25 mouse cellular contexts compared by ENCODE assay signal in the genomic region with DNA sequence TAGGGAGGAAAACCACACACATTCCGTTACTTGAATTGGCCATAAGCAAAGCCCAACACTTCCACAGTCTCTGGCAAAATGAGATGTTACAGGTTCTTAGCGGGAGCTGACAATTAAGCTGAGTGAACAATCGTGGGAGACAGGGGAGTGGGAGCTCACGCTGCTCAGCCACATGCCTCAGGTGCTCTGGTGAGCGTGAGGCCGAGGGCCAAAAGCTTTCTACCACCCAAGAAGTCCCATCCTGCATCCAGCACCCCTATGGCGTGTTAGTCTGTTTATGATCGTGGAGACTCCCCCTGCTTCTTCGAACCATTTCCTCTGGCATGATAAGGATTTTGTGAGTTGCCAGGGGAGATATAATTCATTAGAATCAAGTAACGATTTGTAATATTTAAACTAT.
DNase-seq lines count a peak whose midpoint lies in the region; ATAC-seq and TF ChIP-seq lines count a peak whose summit lies in the region.
"Had no signal": no experiment of that assay in that cellular context is flagged by ENCODE, and none has a peak within 500 bp of the region (broad histone marks: within the 10 kb centered on the region; RNA-seq: fewer than 3 reads in every experiment).

No protein-coding gene starts in this region.

- H3K4me1 ChIP-seq in hindbrain, embryonic 16.5 days (ENCODE audit: control insufficient read depth, insufficient read depth, low read depth, low read length), result peaks cover 5% of the 10 kb centered on the region; the same call in 1 of the 2 replicates
- H3K4me1 ChIP-seq in hindbrain, embryonic 14.5 days (replicated peaks; ENCODE audit: control insufficient read depth, insufficient read depth, low read length), result no peaks in the 10 kb centered on the region; the same call in 1 of the 2 replicates
- no peaks in the 10 kb centered on the region for H3K4me1 ChIP-seq in midbrain, embryonic 11.5 days (ENCODE audit: control insufficient read depth, insufficient read depth, low read length)
- H3K4me1 ChIP-seq in midbrain, embryonic 13.5 days (replicated peaks), result peaks cover 21% of the 10 kb centered on the region
- H3K4me1 ChIP-seq in cerebellum, adult 2 months (ENCODE audit: control insufficient read depth, insufficient read depth, low read length), result no peaks in the 10 kb centered on the region; the same call in 1 of the 2 replicates
- H3K4me1 ChIP-seq: heart, embryonic 15.5 days; liver, embryonic 13.5 days; megakaryocyte, embryonic 14.5 days had no signal

- 57% methylated on average over 10 of the region's 10 CpGs for whole genome bisulfite sequencing in hindbrain, embryonic 16.5 days
- 58% methylated on average over 10 of the region's 10 CpGs for WGBS in hindbrain, embryonic 14.5 days
- WGBS in midbrain, embryonic 11.5 days, result 68% methylated on average over 10 of the region's 10 CpGs
- WGBS in midbrain, embryonic 13.5 days, result 66% methylated on average over 10 of the region's 10 CpGs
- 16% methylated on average over 10 of the region's 10 CpGs for WGBS in cerebellum, adult 2 months

- no peak for TF ChIP-seq POLR2A in cerebellum, adult 2 months (IDR thresholded peaks at IDR 0.05; ENCODE audit: borderline replicate concordance, insufficient read depth, low read length)

- no peak for DNase-seq in hindbrain, embryonic 14.5 days (ENCODE audit: low spot score)
- DNase-seq in midbrain, embryonic 11.5 days (ENCODE audit: low spot score, missing footprints), result peak; percentile 45
- peak; percentile 46 to 66 for DNase-seq in cerebellum, adult 2 months
- DNase-seq in cerebellum, postnatal 25 days, result peak; percentile 55 to 65
- no peak for DNase-seq in retina, postnatal 1 day
- DNase-seq in heart, adult 11 months, result no peak
- DNase-seq: adrenal gland, postnatal 10 days; embryo, embryonic 11 days; gastrocnemius, postnatal 36 days; kidney, adult 11 months; kidney, postnatal 36 days; liver, embryonic 13.5 days; lung, embryonic 14.5 days; lung, postnatal 36 days; right cerebral cortex, postnatal 4 days; thymus, postnatal 25 days had no signal

- H3K9me3 ChIP-seq in hindbrain, embryonic 16.5 days (ENCODE audit: control insufficient read depth, low read length), result no peaks in the 10 kb centered on the region
- no peaks in the 10 kb centered on the region for H3K9me3 ChIP-seq in hindbrain, embryonic 14.5 days (ENCODE audit: control insufficient read depth, low read length)
- H3K9me3 ChIP-seq in midbrain, embryonic 11.5 days (ENCODE audit: control insufficient read depth, low read length), result no peaks in the 10 kb centered on the region
- no peaks in the 10 kb centered on the region for H3K9me3 ChIP-seq in midbrain, embryonic 13.5 days
- H3K9me3 ChIP-seq: embryonic facial prominence, embryonic 13.5 days; forebrain, embryonic 12.5 days; heart, embryonic 15.5 days; liver, embryonic 13.5 days; megakaryocyte, embryonic 14.5 days; neural tube, embryonic 12.5 days had no signal

- TF ChIP-seq CTCF in cerebellum, adult 2 months (IDR thresholded peaks at IDR 0.05; ENCODE audit: borderline replicate concordance, insufficient read depth, low read depth, low read length), result no peak

- H3K9ac ChIP-seq in hindbrain, embryonic 16.5 days (ENCODE audit: low read depth, low read length), result no peak overlapping the region
- no peak overlapping the region for H3K9ac ChIP-seq in hindbrain, embryonic 14.5 days
- H3K9ac ChIP-seq in midbrain, embryonic 11.5 days (ENCODE audit: low read length), result no peak overlapping the region
- H3K9ac ChIP-seq in midbrain, embryonic 13.5 days (replicated peaks), result no peak overlapping the region
- H3K9ac ChIP-seq: embryonic facial prominence, embryonic 13.5 days; forebrain, embryonic 12.5 days; heart, embryonic 15.5 days; liver, embryonic 13.5 days; lung, embryonic 14.5 days; neural tube, embryonic 12.5 days had no signal

- H3K36me3 ChIP-seq in hindbrain, embryonic 16.5 days (ENCODE audit: control insufficient read depth, insufficient read depth, low read length), result no peaks in the 10 kb centered on the region
- no peaks in the 10 kb centered on the region for H3K36me3 ChIP-seq in hindbrain, embryonic 14.5 days (replicated peaks; ENCODE audit: control insufficient read depth, insufficient read depth)
- no peaks in the 10 kb centered on the region for H3K36me3 ChIP-seq in midbrain, embryonic 11.5 days (ENCODE audit: control insufficient read depth, insufficient read depth, low read length)
- H3K36me3 ChIP-seq in midbrain, embryonic 13.5 days, result no peaks in the 10 kb centered on the region
- H3K36me3 ChIP-seq: embryonic facial prominence, embryonic 13.5 days; forebrain, embryonic 12.5 days; heart, embryonic 15.5 days; liver, embryonic 13.5 days; neural tube, embryonic 12.5 days had no signal

- H3K27ac ChIP-seq in hindbrain, embryonic 16.5 days (ENCODE audit: low read depth, low read length), result no peak overlapping the region
- H3K27ac ChIP-seq in hindbrain, embryonic 14.5 days, result no peak overlapping the region
- H3K27ac ChIP-seq in midbrain, embryonic 11.5 days (ENCODE audit: low read depth, low read length), result no peak overlapping the region
- no peak overlapping the region for H3K27ac ChIP-seq in midbrain, embryonic 13.5 days
- H3K27ac ChIP-seq in cerebellum, adult 2 months (ENCODE audit: insufficient read depth, low read length), result no peak overlapping the region
- H3K27ac ChIP-seq: embryonic facial prominence, embryonic 13.5 days; forebrain, embryonic 12.5 days; heart, embryonic 15.5 days; liver, embryonic 13.5 days; neural tube, embryonic 12.5 days had no signal

- H3K4me3 ChIP-seq in hindbrain, embryonic 16.5 days (ENCODE audit: low read length), result no peak overlapping the region
- no peak overlapping the region for H3K4me3 ChIP-seq in hindbrain, embryonic 14.5 days (replicated peaks; ENCODE audit: low read length)
- no peak overlapping the region for H3K4me3 ChIP-seq in midbrain, embryonic 11.5 days (ENCODE audit: low read depth, low read length)
- H3K4me3 ChIP-seq in midbrain, embryonic 13.5 days (replicated peaks), result no peak overlapping the region
- no peak overlapping the region for H3K4me3 ChIP-seq in cerebellum, adult 2 months (replicated peaks; ENCODE audit: insufficient read depth, low read depth, low read length)
- H3K4me3 ChIP-seq: embryonic facial prominence, embryonic 13.5 days; erythroblast, embryonic 14.5 days; forebrain, embryonic 12.5 days; heart, embryonic 15.5 days; liver, embryonic 13.5 days; megakaryocyte, embryonic 14.5 days; neural tube, embryonic 12.5 days had no signal

- no peak overlapping the region for H3K4me2 ChIP-seq in hindbrain, embryonic 16.5 days (ENCODE audit: low read length)
- no peak overlapping the region for H3K4me2 ChIP-seq in hindbrain, embryonic 14.5 days (replicated peaks)
- H3K4me2 ChIP-seq in midbrain, embryonic 11.5 days, result no peak overlapping the region
- H3K4me2 ChIP-seq in midbrain, embryonic 13.5 days (replicated peaks), result no peak overlapping the region
- H3K4me2 ChIP-seq: embryonic facial prominence, embryonic 13.5 days; forebrain, embryonic 12.5 days; heart, embryonic 15.5 days; liver, embryonic 13.5 days; lung, embryonic 14.5 days; neural tube, embryonic 12.5 days had no signal

- no peaks in the 10 kb centered on the region; the same call in 1 of the 2 replicates for H3K27me3 ChIP-seq in hindbrain, embryonic 16.5 days (replicated peaks; ENCODE audit: control insufficient read depth, insufficient read depth, low read length)
- no peaks in the 10 kb centered on the region for H3K27me3 ChIP-seq in hindbrain, embryonic 14.5 days (ENCODE audit: control insufficient read depth, insufficient read depth, low read length)
- no peaks in the 10 kb centered on the region for H3K27me3 ChIP-seq in midbrain, embryonic 11.5 days (ENCODE audit: control insufficient read depth, insufficient read depth, low read length)
- H3K27me3 ChIP-seq in midbrain, embryonic 13.5 days, result no peaks in the 10 kb centered on the region
- H3K27me3 ChIP-seq in cerebellum, adult 2 months (ENCODE audit: control insufficient read depth, insufficient read depth, low read length), result no peaks in the 10 kb centered on the region; the same call in 1 of the 2 replicates
- H3K27me3 ChIP-seq: heart, embryonic 15.5 days; liver, embryonic 13.5 days; megakaryocyte, embryonic 14.5 days; neural tube, embryonic 12.5 days had no signal

- ATAC-seq in hindbrain, embryonic 16.5 days, result peak; percentile 35; the same call in 1 of the 2 replicates
- ATAC-seq in hindbrain, embryonic 14.5 days (ENCODE audit: low FRiP score), result no peak
- no peak for ATAC-seq in midbrain, embryonic 11.5 days (ENCODE audit: low FRiP score)
- ATAC-seq in midbrain, embryonic 13.5 days, result no peak
- ATAC-seq: activated CD4-positive, CD25-positive, alpha-beta regulatory T cell, adult 4 months had no signal

Comparison
In these comparisons a context has a peak if more than half of its experiments do, and no peak if none do; other contexts are left out.
1. DNase-seq: peak in midbrain, embryonic 11.5 days (single experiment), cerebellum, adult 2 months (2 of 2) and cerebellum, postnatal 25 days (2 of 2); none in hindbrain, embryonic 14.5 days (single experiment), retina, postnatal 1 day (single experiment) and heart, adult 11 months (single experiment).